Mouse (Mus musculus) layer of hippocampus, adult 9-11 months (tissue): Measurements from ENCODE around the gene Ibtk.

Experiments
- DNase-seq: peaks from one replicate; pipeline ENCODE4 v3.0.0; 2022

Ibtk gene

DNA sequence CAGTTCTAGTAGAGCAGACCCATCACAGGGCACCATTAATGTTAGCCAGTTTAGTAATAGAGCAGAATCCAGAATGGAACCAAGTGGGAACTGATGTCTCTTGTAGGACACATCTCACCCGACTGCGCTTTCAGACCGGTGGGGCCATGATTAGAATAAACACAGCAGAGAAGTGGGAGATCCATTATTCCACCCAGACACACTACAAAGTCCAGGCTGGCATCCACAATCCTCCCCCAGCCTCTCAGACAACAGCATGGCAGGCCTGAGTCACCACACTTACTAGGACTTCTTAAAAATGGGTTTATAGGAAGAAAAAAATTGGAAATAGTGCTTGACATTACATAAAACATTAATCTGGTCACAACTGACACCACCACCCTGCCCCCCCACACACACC lies 53.5 kb downstream of the Ibtk start:
- no peak for DNase-seq

DNA sequence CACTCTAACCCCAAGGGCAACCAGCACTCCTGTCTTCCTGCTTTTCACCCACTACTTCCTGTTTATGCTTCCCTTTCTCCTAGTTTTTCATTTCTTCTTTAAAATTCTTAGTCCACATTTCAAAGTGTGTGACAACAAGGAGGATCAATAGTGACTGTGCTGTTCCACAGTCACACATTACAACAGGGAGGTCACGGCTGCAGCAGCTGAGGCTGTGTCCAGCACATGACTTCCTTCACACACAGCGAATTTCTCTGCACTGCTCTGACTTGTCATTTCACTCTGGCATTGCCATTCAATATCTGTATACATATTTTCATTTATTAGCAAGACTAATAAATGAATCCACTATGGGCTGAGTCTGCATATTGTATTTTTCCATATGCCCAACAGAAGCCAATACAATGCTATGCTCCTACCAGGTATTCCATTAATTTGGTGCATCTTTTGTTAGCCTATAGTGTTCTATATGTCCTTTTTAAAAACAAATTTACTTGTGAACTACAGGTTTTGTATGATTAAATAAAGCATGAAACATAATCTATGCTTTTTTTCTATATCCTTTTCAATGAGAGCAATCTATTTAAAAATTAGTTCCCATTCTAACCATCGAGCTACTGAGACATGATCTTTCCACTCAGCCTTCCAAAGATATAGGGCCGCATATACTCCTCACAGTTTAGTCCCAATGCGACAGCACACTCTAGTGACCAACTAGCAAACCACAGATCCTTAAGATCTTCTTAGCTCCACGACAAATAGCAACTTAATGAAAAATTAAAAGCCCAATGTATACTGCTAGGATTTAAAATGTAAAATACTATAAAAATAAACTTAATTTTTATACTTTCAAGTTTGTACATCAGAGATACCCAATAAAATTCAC lies 55.7 kb downstream of the Ibtk start:
- DNase-seq = no peak

DNA sequence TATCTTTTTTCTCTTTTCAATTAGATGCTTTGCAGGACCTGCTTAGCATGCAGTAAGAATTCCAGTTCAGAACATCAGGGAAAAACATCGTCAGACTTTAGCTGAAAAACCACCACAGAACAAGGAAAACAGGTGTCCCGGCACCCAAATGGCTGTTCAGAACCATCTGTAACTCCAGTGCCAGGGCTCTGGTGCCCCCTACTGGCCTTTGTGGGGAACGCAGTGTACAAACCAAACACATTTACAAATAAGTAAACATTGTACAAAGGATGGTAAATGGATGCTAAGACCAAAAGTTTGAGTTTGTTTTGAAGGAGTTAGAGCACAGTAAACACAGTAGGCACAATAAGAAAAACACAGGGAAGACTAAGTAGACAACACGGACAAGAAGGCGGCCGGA lies 64.1 kb downstream of the Ibtk start:
- DNase-seq = no peak

DNA sequence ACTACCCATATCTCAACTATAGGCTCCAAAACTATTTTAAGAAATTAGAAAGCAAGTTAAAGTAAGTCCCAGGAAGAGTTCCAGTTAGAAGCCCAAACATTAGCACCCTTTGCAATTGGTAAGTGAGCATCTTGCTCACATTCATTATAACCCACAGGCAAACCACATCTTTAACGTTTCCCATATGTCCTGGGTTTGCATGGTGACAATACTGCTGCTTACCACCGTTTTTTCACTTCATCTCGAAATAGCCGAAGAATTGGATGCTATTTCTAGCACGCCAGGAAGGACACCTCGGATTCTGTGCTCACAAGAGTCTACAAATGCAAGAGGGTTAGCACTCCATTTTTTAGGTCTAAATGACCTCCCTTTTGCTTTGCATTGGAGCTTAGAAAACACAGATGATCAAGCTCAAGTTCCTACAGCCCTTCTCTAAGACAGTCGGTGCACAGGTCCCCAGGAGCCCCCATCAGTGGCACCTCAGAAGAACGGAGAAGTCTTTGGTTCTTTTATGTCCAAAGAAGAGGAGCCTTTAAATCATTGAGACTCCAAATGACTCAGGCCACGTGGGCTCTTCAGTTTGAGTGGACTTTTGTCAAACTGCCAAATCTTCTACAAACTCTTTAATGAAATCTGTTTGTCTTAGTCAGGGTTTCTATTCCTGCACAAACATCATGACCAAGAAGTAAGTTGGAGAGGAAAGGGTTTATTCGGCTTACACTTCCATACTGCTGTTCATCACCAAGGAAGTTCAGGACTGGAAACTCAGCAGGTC lies 73.8 kb downstream of the Ibtk start:
- no peak for DNase-seq

DNA sequence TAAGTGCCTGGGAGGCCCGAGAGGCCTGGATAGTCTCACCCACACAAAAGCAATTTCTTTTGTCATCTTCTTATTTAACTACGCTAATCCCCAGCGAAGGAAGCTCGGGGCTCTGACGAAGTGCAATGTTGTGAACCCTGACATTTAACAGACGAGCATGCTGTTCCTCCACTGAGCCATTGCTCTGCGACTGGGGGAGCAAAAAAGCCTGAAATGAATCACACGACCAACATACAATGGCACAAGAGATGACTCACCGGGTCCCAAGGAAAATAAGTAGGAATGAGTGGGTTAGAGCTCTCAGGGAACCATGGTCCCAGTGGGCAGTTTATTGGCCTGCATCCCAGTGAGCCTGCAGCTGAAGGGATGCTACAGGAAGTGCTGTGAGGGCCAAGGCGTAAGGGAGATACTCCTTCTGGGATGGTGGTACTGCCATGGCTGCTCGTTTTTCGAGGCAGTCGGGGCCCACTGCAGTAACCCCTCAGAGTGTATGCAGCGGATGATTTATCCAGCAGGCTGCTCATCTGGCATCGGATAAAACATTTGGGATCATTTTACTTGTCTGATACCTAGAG lies 75.1 kb downstream of the Ibtk start:
- DNase-seq = no peak

DNA sequence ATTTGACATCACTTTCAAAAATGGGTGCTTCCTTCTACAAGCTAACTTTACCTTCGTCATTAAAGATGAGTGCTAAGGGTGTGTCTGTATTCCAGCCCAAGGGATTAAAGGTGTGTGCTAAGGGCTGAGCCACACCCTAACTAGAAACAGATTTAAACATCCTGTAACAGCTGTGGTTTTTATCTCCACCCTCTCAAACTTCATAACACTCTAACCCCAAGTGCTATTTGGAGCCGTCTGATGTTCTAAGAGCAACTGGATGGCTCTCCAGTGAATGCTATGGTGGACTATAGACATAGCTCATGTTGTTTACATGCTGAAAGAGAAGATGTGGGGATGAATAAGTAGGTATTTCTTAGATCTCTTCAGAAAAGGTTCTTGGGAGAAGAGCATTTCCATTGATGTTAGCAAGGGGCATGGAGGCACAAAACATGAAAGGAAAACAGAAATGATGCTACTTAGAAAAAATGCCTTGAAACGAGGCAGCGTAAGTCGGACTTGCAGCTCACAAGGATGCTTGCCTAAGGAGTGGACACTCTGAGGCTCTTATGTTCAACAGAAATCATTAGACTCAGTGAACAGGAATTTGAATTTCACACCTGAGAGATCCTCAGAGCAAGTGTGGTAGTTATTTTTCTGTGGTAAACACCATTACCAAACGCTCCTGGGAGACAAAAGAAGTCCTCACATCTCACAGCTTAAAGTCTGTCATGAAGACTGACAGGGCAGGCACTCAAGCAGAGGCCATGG lies 77.4 kb downstream of the Ibtk start:
- DNase-seq = no peak

DNA sequence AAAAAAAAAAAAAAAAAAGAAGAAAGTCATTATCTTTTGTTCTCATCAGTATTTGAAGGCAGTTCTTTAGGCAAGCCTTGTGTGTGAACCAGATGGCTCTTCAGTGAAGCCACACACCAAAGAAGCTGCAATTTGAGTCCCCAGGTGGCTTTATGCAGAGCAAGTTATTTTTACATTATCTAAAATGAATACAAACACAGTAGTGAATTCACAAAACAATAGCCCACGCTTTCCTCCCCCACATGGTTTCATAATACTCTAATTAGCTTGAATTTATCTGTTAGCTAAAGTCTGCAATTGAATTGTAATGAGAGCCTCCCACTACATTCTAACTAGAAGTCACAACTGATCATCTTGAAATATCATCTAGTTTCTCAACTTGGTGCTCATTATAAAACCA lies 84.8 kb downstream of the Ibtk start:
- DNase-seq = peak; percentile 75

DNA sequence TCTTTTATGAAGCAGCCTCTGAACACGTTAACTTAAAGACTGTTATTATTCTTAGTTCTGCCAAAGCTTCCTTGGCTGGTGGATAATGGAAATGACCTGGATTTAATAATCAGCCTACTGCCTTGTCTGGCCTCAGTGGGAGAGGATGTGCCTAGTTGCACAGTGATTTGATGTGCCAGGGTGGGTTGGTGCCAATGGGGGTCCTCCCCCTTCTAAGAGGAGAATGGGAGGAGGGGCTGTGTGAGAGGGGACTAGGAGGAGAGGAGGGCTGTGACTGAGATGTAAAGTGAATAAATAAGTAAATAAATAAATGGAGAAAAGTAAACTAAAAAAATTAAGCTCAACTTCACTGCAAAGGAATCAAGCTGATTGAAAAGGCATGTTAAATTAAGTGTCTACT lies 85.3 kb downstream of the Ibtk start:
- DNase-seq = no peak

DNA sequence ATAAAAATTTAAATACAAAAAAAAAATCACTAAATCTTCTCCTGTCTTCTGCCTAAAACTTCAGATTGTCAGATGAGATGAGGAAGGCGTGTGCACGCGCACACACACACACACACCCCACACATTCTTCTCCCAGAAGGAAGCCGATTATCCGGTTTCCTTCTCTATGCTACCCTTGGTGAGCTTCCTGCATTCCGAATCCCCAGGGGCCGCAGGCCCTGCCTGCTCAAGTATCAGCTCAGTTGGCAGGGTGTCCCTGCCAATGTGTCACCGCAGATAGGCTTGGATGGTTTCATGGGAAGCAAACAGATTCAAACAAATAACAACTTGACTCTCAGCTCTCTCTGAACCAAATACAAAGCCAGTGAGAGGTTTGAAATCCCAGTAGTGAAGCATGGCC lies 86.0 kb downstream of the Ibtk start:
- DNase-seq = no peak

DNA sequence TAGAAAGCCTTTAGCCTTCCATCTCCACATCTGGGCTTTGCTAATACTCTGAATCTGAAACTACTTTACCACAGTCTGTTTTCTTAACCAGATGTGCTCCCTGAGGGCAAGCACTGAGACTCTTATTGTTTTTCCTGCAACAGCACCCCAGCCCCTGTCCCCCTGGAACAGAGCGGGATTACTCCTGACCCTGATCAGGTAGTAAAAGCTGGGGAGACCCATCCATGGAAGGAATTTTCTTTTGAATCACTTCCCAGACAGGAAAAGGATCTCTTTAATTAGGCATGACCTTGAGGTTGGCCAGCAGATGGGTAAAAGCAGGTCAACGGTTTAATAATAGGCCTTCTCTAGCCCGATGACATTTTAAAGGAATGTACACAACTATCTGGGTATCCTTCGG lies 95.7 kb downstream of the Ibtk start:
- DNase-seq = no peak

DNA sequence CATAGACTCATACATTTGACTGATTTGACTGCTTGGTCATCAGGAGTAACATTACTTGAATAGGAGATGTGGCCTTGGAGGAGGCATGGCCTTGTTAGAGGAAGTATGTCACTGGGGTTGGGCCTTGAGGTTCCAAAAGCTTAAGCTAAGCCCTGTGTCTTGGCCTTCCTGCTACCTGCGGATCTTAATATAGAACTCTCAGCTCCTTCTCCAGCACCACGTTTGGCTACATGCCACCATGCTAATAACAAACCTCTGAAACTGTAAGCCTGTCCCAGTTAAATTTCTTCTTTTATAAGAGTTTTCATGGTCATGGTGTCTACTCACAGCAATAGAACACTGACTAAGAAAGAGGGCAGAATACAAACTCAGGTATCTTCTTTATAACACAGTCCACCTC lies 110.9 kb downstream of the Ibtk start:
- DNase-seq = no peak
